Mouse (Mus musculus) hematopoietic stem cell, adult 5-6 weeks (primary cell): ENCODE measurements at regions not wholly inside any gene's neighbourhood (a gene's known extent, or its start where the extent isn't known, plus 50 kb on each side); places are given as distances from the start of the nearest gene placed in this dataset.
A peak's percentile ranks its signal among the peaks of the same experiment; 100 is the strongest.

ENCODE experiments used
- ATAC-seq, 2 experiments: fragments of 125-278 bp in 1 of 2; replicated peaks in 1 of 2; 2 replicates each; pipeline ENCODE4 v1.8.0; 2016 to 2017; ENCODE audit warnings: inconsistent platforms in 2 of 2, mild to moderate bottlenecking in 2 of 2, moderate number of reproducible peaks in 2 of 2, low read depth in 1 of 2, moderate TSS enrichment in 1 of 2; ENCODE audit not compliant: low FRiP score in 2 of 2, poor library complexity in 2 of 2, severe bottlenecking in 2 of 2, insufficient read depth in 1 of 2, low TSS enrichment in 1 of 2

- no peak for ATAC-seq
Measured at GRCm38 (mm10) chr14:114781821-114782220, 310.2 kb upstream of the Gpc5 start.

- ATAC-seq, result peak; percentile 95 to 96
Measured at GRCm38 (mm10) chr14:114790946-114791830, 300.8 kb upstream of the Gpc5 start.

- no peak for ATAC-seq
Measured at GRCm38 (mm10) chr14:114791831-114792224, 300.2 kb upstream of the Gpc5 start.

GRCm38 (mm10) chr14:114804643-114805042 lies 287.4 kb upstream of the Gpc5 start:
- no peak for ATAC-seq

- no peak for ATAC-seq
Measured at GRCm38 (mm10) chr14:114808621-114809020, 283.4 kb upstream of the Gpc5 start.

- no peak for ATAC-seq
Measured at GRCm38 (mm10) chr14:114820677-114821076, 271.3 kb upstream of the Gpc5 start.

- ATAC-seq, result peak; percentile 58 to 73; a peak in 3 of 4 replicates
Measured at GRCm38 (mm10) chr14:114821098-114821594, 270.9 kb upstream of the Gpc5 start.

GRCm38 (mm10) chr14:114821672-114822071 lies 270.3 kb upstream of the Gpc5 start:
- ATAC-seq, result no peak

GRCm38 (mm10) chr14:114826662-114827321 lies 265.2 kb upstream of the Gpc5 start:
- ATAC-seq, result no peak

GRCm38 (mm10) chr14:114829310-114829709 lies 262.7 kb upstream of the Gpc5 start:
- no peak for ATAC-seq

- no peak for ATAC-seq
Measured at GRCm38 (mm10) chr14:114832987-114833386, 259.0 kb upstream of the Gpc5 start.

GRCm38 (mm10) chr14:114836723-114837349 lies 255.2 kb upstream of the Gpc5 start:
- ATAC-seq, result no peak

- ATAC-seq, result no peak
Measured at GRCm38 (mm10) chr14:114837652-114838276, 254.3 kb upstream of the Gpc5 start.

GRCm38 (mm10) chr14:114839340-114839903 lies 252.6 kb upstream of the Gpc5 start:
- ATAC-seq, result no peak

- peak in 1 of 2 experiments; percentile 39; a peak in 2 of 4 replicates for ATAC-seq
Measured at GRCm38 (mm10) chr14:114840766-114841165, 251.2 kb upstream of the Gpc5 start.

GRCm38 (mm10) chr14:114841552-114841951 lies 250.5 kb upstream of the Gpc5 start:
- ATAC-seq, result peak; percentile 72 to 82; a peak in 3 of 4 replicates

GRCm38 (mm10) chr14:114842327-114842726 lies 249.7 kb upstream of the Gpc5 start:
- ATAC-seq, result no peak
